Mouse (Mus musculus) left cerebral cortex, adult 8-10 months (tissue): ENCODE measurements around the gene Larp1b. TPM values are rescaled to one million over a fixed set of nuclear protein-coding genes. Genes with fewer than 3 reads are reported as not detected.

Source experiments
- DNase-seq, 2 experiments: peaks; one replicate each; pipeline ENCODE4 v3.0.0; 2022; ENCODE audit warnings: low spot score in 2 of 2
- total RNA-seq, 4 experiments: library from RNA; stranded (reverse); gene quantifications; 2 replicates each; pipeline ENCODE4 v1.2.4; 2022

The Larp1b gene
- total RNA-seq, 4 experiments from 2014 or later = 19.7 to 23.1 (median 22.4) TPM

- DNase-seq = no peak
These were observed 132.9 kb downstream of the Larp1b start for GRCm38 (mm10) chr3:41082520-41082884.

GRCm38 (mm10) chr3:41082885-41083789 is 133.5 kb downstream of the Larp1b start, which contains the start of gene Pgrmc2:
Gene Pgrmc2, minus strand, starts transcription at chr3:41083046.
- DNase-seq = peak; percentile 93 to 99

GRCm38 (mm10) chr3:41083790-41084112 is 134.1 kb downstream of the Larp1b start:
- DNase-seq = no peak

- DNase-seq = no peak
These were observed 134.8 kb downstream of the Larp1b start for GRCm38 (mm10) chr3:41084421-41084820.

GRCm38 (mm10) chr3:41087071-41087470 is 137.4 kb downstream of the Larp1b start:
- DNase-seq = no peak

Other genes with a start within 250 kb of the Larp1b start
- gene Slc25a31, start 241.0 kb upstream of the Larp1b start, total RNA-seq = under 1 TPM in 3 of 4 experiments, not detected in 1; 0.30 to 0.34 (median 0.33) TPM
- gene Hspa4l, start 205.3 kb upstream of the Larp1b start, total RNA-seq = 100 to 1,000 TPM; 146 to 158 (median 154) TPM
- gene Plk4, start 149.8 kb upstream of the Larp1b start, total RNA-seq = 1 to 10 TPM; 3.6 to 6.4 (median 5.1) TPM
- gene Mfsd8, start 102.9 kb upstream of the Larp1b start, total RNA-seq = 10 to 100 TPM; 15.3 to 19.8 (median 16.7) TPM
- 10 to 100 TPM; 12.4 to 15.1 (median 13.3) TPM for gene Abhd18, start 102.9 kb upstream of the Larp1b start, total RNA-seq
- gene 1700034I23Rik, start 47.3 kb upstream of the Larp1b start, total RNA-seq = under 1 TPM in 2 of 4 experiments, not detected in 2; 0.15 to 0.41 TPM
- 10 to 100 TPM; 60.0 to 65.1 (median 61.4) TPM for gene Pgrmc2, start 133.2 kb downstream of the Larp1b start, total RNA-seq